Mouse (Mus musculus) kidney, postnatal 14 days (tissue): Measurements from ENCODE around the gene Cdk6.
"Not testable (repeated sequence)": the region's sequence is repeated elsewhere in the genome, so short reads cannot be mapped to it uniquely, and the experiment has no call there.

Source experiments
- DNase-seq: peaks from one replicate; pipeline ENCODE4 v3.0.0; 2022; ENCODE audit warnings: mixed read lengths

Cdk6 gene

DNA sequence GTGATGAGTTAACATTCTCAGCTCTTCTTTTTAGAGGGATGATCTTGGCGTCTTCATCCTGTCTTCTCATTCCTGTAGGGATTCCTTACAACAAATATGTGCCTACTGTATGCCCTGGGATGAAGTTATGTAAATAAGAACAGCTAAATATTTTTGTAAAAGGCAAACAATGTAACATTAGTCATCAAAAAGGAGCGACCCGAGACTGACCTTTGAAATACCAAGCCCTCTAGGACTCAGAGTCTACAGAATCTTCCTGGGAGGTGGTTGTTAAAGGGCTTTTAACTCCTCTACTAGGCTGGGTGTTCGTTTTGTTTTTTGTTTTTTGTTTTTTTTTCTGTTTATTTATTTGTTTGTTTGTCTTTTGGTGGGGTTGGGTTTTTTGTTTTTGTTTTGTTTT is 4.3 kb downstream of the Cdk6 start:
- not testable (repeated sequence) for DNase-seq

DNA sequence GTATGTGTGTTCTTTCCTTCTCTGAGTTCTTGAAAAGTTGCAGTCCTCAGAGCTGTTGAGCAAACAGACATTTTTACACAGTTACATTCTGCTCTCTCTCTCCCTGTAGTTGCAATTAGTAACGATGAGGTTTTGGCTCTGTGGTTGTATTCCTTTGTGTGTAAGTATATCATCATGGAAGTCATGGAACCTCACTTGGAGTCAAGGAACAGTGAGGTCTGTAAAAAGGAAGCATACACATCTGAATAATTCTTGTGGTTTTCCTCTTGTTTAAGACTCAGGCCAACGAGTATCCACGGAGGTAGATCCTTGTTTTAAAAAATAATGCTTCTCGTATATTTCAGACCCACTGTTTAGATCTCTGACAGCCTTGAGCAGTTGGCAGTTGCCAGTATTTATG is 8.1 kb downstream of the Cdk6 start:
- DNase-seq = not testable (repeated sequence)

DNA sequence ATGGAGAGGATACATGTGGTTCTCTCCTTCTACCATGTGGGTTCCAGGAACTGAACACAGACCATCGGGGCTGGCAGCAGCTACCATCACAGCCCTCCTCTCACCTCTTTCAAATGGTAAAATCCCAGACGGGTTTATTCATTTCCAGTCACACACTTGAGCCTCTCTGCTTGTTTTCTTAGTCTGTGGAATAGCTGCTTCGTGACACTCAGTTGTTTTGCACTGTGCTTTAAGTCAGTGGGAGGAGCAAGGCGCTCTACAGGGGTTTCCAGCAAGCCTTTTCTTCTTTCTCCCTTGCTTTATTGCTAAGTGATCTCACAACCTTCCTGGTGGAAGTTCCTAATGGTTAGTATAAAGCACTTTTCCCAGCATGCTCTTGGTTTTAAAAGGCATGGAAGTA is 10.6 kb downstream of the Cdk6 start:
- DNase-seq = not testable (repeated sequence)

DNA sequence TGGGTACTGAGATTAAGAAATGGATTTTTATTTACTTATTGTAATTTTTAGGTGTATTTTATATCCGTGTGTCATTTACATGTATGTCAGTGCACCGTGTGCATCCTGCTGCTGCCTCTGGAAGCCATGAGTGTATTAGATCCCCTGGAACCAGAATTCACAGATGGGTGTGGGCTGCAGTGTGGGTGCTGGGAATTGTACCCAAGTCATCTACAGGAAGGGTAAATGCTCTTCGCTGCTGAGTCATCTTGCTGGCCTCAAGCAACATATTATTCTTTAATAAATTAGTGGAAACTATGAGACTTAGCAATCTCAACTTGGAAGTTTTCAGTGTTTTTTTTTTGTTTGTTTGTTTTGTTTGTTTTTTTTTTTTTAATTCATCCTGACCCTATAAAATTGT is 11.0 kb downstream of the Cdk6 start:
- DNase-seq = no peak

DNA sequence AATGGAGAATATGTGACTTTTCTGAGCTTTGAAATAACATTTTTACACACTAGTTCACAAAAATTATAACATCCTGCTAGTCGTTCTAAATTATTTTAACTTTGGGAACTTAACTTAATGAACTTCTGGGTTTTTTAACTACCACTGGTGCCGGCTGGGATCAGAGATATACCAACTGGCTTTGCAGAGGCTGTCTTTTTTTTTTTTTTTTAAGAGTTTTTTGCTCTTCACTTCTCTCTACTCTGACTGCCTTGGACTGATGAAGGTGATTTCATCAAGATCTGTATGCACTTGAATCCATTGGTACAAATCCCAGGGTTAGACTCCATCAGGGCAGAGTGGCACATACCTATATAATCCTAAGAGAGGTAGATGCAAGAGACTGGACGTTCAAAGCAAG is 11.5 kb downstream of the Cdk6 start:
- DNase-seq = no peak

DNA sequence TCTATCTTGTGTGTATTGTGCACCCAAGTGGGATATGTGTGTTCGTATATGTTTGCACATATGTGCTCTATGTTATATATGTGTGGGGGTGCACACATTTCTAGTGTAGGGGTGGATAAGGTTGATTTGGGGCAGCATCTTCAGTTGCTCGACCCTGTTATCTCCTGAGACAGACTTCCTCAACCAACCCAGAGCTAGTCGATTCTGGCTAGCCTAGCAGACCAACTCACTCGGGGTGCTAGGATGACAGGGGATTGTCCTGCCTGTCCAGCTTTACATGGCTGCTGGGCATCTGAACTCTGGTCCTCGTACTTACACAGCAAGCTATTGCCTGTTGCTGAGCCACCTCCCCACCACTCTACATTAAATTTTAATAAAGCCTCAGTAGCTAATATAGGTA is 13.0 kb downstream of the Cdk6 start:
- no peak for DNase-seq

DNA sequence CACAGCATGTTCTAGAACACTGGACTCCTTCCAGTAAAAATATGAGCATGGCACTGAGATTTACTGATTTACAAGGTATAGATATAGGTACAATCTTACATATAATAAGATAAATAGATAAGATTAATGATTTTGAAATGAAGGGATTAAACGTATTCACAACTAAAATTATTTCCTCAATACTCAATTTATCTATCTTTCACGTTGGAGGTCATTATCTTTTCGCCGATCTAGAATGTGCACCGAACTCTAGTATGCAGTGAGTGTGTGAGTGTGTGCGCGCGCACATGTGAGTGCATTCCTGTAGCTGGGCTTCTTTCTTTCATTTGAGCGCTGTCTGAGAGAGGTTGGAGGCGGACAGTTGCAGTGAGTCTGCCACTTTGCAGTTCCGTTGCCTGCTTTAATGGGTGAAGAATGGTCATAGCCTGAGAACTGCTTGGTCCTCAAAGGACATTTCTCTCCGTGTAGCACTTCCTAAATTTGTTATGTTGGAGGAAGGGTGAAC is 13.8 kb downstream of the Cdk6 start:
- no peak for DNase-seq

DNA sequence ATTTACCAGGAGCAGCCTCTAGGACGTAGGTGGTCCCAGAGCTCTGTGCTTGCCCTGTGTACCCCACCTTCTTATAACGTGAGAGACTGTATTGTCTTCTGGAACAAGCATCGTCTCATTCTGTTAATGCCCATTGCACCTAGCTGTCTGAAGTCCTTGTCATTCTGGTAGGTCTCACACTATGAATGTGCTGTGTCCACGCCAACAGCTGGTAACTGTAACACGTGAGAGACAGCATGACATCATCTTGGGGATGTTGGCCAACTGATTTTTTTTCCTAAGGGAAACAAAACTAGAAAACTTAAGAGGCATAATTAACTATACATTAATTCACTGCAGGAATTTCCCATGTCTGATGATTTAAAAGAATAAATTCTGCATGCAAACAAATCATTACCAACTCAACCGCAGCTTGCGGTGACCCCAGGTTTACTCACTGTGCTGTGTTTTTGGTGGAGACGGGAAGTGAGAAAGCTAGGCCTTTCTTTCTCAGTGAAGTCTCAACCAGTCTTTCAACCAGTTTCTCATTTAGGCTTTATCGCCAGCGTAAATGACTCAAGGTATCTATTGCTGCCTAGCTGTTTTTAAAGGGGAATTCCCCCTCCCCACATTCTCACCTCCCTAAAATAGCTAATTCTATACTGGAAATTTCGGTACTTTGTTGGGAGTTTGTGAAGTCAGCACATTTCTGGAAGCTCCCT is 14.4 kb downstream of the Cdk6 start:
- no peak for DNase-seq

DNA sequence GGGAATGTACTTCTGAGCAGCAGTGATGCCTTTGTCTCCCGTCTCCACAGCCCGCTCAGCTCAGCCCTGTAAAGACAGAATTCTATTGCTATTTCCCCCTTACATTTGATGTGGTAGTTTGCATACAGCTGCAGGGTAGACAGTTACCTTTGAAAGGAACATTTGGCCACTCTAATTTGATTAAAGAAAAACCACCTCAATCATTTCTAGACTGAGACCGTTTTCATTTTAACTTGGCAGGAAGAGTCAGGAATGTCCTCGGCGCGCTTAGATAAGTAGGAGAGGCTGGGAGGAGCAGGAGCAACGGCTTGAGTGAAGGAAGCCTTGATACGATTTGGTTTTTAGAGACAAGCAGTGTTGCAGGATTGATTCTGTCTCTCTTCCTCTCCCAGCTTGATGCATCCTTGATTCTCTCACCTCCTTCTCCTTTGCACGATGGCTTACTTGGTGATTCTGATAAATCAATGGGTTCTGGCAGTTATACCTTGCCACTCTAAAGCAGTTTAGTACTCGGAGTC is 15.0 kb downstream of the Cdk6 start:
- no peak for DNase-seq

DNA sequence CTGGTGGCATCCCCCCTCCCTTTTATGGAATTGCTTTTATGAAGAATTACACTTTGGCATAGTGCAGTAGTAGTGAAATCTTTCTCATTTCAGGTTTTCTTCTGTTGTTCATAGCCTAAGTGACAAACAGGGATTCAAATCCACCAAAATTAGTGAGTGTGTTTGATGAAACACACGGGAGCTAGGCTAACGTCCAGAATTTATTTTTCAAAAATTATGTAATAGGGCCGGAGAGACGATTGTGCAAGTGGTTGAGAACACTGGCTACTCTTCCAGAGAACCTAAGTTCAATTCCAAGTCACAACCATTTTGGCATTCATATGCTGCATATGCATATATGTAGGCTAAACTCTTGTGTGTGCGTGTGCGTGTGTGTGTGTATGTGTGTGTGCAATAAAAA is 16.2 kb downstream of the Cdk6 start:
- DNase-seq = no peak

DNA sequence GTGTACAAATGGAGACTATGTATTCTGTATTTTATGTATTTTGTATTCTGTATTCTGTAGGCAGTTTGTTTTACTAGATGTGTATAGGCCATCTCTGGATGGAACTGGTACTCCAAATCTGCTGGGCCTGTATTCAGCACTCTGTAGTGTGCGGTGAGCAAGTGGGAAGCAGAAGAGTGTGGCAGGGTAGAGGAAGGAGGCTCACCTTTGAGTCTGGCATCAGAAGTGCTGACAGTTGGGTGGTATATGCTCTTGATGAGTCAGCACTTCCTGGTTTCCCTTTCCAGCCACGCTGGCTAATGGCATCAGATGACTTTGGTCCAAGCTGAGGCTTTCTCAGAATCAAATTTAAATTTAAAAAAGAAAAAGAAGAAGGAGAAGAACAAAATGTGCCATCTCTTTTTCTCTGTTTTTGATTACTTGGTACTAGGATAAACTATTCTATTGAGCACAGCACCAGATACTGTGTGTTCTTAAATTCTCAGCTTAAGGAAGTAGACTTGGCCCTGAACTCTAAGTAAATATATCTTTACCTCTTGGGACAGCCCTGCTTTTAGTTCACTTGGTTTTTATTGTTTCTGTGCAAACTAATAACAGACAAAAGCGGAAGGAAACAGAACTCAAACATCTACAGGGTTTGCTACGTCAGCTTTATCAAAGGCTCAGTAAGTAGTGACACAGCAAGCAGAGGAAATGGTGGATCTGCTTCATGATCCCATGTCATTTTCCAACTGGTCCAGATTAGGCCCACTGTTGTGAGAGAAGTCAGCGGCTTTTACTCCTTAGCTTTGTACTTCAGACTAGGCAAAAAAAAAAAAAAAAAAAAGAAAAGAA is 17.6 kb downstream of the Cdk6 start:
- no peak for DNase-seq

DNA sequence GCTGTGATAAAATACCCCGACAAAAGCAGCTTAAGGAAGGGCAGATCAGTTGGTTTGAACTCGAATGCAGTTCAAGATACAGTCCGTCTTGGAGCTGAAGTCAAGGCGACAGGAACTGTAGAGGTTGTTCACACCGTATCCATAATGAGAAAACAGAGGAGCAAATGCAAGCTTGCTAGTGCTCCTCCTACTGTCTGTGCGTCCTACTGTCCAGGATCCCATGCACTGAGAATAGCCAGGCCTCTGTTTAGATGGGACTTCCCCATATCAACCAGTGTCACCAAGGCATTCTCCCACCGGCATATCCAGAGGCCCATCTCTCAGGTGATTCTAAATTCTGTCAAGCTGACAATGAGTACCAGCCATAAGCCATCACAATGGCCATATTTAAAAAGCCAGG is 18.6 kb downstream of the Cdk6 start:
- no peak for DNase-seq

DNA sequence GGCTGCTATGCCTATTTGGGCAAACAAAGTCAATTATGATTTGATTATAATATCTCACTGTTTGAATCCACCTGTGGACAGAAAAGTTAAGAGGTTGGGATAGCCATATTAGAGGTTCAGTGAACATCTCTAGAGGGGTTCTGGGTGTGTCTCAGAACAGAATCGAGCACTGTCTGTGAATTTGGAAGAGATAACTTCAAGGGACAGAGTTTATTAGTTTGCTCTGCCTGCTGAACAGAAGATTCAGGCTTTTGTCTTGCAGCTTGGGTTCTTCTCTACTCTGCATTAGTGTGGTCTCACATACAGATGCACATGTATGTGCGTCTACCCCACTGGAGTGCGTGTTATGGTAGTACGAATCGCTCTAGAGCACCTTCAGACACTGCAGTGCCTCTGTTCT is 20.0 kb downstream of the Cdk6 start:
- DNase-seq = no peak

DNA sequence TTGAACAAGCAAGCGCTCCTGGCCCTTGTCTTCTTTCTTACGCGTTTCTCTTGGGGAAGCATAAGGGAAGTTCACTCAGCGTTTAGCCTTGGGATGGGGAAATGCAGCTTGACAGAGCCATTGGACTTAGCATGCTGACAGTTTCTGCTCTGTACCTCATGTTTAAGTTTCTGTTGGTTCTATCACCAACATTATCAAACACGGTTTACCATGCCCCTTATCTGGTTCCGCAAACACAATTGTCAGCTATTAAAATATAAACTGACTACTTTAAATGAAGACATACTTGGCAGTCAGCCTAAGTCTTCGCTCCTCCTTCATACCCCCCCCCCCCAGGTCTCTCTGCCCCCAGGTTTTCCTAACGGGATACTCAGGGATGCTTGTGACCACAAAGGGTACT is 20.8 kb downstream of the Cdk6 start:
- no peak for DNase-seq

DNA sequence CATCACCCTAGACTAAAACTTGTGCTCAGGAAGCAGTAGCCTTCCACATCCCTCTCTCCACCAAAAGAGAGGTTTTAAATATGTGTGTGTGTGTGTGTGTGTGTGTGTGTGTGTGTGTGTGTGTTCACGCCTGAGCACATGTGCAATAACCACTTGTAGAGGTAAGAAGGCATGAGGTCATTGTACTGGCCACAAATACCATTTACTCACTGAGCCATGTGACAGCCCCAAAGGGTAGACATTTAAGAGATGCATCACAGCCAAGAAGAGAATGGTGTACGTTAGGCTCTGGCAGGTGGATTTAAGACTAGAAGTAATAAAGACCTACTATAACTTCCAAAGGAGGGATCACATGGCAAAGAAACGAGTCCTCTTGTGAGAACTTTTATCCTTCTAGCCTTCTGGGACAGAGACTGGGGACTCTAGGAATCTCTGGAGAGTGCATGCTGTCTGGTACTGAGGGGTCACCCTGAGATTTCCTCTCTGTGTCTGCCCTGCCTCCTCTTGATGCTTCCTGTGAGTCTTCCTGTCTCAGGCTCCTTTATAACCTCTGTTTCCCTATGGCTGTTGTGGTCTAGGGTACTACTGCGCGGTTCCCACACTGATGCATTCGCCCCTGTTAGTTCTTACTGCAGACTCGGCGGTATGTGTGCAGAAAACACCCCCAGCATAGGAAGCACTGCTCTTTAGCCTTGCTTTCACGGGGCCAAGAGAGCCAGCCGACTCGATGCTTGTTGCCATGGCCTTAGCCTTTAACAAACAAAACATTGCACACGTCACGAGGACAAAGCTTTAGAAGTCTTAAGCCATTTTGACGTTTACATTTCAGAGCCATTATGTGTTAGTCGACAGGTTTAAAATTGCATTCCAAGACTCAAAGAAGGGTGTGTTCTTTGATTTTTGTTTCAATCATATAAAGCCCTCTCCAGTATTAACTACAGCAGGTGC is 22.0 kb downstream of the Cdk6 start:
- no peak for DNase-seq

DNA sequence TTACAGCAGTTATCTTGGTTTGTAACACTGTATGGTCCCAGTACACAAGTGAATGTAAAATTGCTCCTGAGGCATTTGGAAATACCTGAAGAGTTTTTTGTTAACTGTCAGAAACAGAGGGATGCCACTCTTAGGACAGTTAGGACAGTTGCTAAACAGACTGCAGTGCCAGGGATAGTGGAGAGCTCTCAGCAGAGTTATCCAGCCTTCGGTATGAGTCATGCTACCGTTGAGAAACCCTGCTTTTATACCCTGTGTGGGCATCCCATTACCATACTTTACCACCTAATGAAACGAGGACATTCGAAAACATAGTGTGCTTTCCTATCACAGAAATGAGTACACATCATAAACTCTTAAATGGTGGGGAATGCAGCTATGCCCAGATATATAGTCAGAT is 25.8 kb downstream of the Cdk6 start:
- DNase-seq = no peak

DNA sequence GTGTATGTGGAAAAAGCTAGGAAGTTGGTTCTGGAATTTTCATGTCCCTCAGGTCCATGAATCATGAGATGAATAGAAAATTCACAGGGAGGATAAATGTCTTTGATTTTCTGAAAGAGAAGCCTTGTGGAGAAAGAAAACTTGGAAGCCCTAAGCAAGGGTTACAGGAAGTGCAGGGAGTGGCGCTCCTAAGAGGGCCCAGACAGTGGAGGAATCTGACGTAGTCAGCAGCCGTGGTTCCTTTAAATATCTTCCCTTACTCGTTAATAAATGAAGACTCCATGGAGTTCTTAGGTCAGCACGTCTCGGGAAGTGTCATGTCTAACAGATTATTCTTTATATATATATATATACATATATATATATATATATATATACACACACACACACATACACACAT is 28.0 kb downstream of the Cdk6 start:
- DNase-seq = no peak

DNA sequence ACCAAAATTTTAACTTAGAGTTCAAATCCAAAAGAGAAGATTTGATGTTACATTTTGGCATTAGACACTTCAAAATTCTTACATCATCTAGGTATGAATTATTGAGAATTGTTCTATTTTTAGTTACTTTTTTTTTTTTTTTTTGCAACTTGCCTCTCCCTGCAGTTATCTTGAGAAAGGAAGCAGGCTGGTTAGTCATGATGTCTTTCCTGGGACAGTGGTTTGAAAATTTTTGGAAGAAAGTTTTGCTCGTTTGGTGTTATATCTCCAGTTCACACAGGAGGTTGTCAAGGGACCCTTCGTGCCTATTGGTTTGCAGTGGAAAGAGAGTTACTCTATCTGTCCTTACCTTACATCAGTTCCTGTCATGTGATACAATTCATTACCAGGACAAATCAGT is 29.9 kb downstream of the Cdk6 start:
- DNase-seq = no peak

DNA sequence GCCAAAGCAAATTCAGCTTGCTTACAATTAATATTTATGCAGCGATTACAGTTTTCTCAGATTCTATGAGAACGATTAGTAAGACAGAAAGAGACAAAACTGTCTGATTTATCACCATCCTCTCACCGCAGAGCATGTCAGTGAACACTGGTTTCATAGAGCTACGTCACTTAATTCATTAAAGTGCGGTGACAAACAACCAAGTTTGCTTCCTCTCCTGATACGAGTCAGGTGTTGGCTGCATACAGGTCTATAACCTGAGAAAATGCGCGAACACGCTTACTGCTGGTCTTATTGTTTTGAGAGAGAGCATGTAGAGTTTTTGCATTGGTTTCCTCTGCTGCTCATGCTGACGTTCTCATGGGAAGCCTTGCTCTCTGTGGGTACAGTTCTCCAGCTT is 31.9 kb downstream of the Cdk6 start:
- DNase-seq = no peak

DNA sequence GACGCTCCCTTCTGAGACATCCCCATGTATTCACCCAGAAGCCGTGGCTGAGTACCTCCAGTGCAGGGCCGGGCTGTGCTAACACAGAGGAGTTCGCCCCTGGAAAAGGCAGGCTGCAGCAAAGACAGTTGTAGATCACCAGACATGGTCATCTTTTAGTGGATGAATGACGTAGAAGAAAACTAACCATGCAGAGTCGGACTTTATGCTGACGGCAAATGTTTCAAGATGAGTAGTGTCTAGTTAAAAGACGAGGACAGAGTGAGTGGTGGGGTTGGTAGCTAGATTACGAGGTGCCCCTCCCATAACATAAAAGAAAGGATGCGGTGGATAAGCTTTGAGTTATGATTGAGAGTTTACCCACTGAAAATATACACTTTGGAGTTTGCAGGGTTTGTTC is 33.5 kb downstream of the Cdk6 start:
- no peak for DNase-seq

DNA sequence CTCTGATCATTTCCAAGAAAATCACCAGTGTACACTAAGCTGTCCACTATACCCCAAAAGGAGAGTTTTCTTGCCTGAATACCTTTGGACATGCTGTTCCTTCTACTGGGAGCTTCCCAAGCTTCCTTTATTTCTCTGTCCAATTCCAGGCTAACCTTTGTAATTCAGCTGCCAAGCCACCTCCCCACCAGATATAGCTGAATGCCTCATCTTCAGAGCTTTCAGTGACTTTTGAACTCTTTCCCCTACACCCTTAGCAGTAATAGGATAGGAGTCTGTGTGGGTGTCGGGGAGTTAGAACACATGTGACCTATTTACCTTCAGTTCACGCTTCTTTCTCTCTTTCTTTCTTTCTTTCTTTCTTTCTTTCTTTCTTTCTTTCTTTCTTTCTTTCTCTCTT is 34.9 kb downstream of the Cdk6 start:
- peak; percentile 47 for DNase-seq

DNA sequence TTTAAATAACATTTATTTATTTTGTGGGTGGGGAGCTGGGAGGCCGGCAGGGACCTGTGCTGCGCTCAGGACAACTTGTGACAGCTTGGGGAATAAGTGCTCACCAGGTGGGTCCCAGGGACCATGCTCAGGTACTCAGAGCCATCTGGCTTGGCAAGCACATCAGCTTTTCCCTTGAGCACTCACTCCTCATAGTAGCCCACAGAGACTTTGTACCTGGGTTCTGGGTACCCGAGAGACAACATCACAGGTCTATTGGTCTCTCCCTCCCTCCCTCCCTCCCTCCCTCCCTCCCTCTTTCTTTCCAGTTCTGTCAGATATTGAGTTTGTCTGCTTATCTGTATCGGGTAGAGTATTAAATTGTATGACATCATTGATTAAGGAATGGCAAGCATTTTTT is 38.0 kb downstream of the Cdk6 start:
- no peak for DNase-seq

DNA sequence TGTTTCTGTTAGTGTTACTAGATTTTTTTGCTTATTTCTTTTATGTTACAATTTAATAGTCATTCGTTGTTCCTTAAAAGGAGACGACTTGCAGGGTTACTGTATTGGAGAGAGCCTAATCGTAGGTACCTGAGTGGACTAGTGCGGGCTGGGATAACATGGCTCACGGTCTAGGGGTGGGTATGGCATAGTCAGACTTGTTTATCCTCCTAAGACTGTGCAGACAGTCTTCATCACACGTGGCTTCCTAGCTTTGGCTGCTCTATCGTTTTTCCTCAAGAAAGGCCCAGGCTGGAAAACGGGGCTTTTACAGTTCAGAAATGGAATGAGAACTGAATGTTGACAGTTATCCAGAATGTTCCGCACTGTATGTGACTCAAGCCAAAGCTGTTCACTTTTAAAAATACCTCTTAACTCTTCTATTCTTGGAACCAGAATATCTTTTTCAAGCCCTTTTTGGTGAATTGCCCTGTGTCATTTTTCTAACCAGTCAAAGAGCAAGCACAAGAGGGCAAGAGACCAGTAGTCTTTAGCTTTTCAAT is 39.5 kb downstream of the Cdk6 start:
- DNase-seq = no peak
